ENCODE assay signal across 28 mouse cellular contexts in the genomic region with DNA sequence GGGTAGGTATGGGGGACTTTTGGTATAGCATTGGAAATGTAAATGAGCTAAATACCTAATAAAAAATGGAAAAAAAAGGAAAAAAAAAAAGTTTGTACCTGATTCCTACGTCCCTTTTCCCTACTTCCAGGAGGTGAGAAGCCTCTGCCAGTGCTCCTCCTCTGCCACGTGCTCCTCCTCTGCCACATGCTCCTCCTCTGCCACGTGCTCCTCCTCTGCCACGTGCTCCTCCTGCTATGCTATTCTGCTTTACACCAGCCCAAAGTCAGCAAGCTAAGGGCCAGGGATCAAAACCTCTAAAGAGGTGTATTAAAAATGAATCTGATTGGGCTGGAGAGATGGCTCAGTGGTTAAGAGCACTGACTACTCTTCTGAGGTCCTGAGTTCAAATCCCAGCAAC. TPM values are rescaled to one million over a fixed set of nuclear protein-coding genes. Genes with fewer than 3 reads are reported as not detected.
DNase-seq lines count a peak whose midpoint lies in the region; ATAC-seq and TF ChIP-seq lines count a peak whose summit lies in the region.
"Had no signal": no experiment of that assay in that cellular context is flagged by ENCODE, and none has a peak within 500 bp of the region (broad histone marks: within the 10 kb centered on the region; RNA-seq: fewer than 3 reads in every experiment).

No protein-coding gene starts in this region.

- no peaks in the 10 kb centered on the region for H3K36me3 ChIP-seq in heart, embryonic 12.5 days
- no peaks in the 10 kb centered on the region for H3K36me3 ChIP-seq in megakaryocyte, embryonic 14.5 days (replicated peaks; ENCODE audit: low read length)
- no peaks in the 10 kb centered on the region for H3K36me3 ChIP-seq in midbrain, embryonic 11.5 days (ENCODE audit: control insufficient read depth, insufficient read depth, low read length)
- H3K36me3 ChIP-seq in midbrain, postnatal 0 days (ENCODE audit: insufficient read depth, low read length) = no peaks in the 10 kb centered on the region
- H3K36me3 ChIP-seq: G1E had no signal

- no peak overlapping the region for H3K4me3 ChIP-seq in heart, embryonic 12.5 days
- H3K4me3 ChIP-seq in megakaryocyte, embryonic 14.5 days (replicated peaks) = peak overlapping the region; percentile 24
- H3K4me3 ChIP-seq in midbrain, embryonic 11.5 days (ENCODE audit: low read depth, low read length) = no peak overlapping the region
- no peak overlapping the region for H3K4me3 ChIP-seq in midbrain, postnatal 0 days (ENCODE audit: low read depth, low read length)

- no peak overlapping the region for H3K27ac ChIP-seq in heart, embryonic 12.5 days (ENCODE audit: poor library complexity, severe bottlenecking)
- H3K27ac ChIP-seq in midbrain, embryonic 11.5 days (ENCODE audit: low read depth, low read length) = no peak overlapping the region
- no peak overlapping the region for H3K27ac ChIP-seq in midbrain, postnatal 0 days (ENCODE audit: low read depth, low read length)

- no peak for TF ChIP-seq CTCF in midbrain, postnatal 0 days (IDR thresholded peaks at IDR 0.05)

- 74% methylated on average over 4 of the region's 4 CpGs for WGBS in heart, embryonic 12.5 days
- 78% methylated on average over 4 of the region's 4 CpGs for WGBS in midbrain, embryonic 11.5 days
- 73% methylated on average over 4 of the region's 4 CpGs for WGBS in midbrain, postnatal 0 days

- no peaks in the 10 kb centered on the region for H3K27me3 ChIP-seq in heart, embryonic 12.5 days (replicated peaks)
- H3K27me3 ChIP-seq in megakaryocyte, embryonic 14.5 days (replicated peaks) = no peaks in the 10 kb centered on the region
- H3K27me3 ChIP-seq in midbrain, embryonic 11.5 days (ENCODE audit: control insufficient read depth, insufficient read depth, low read length) = no peaks in the 10 kb centered on the region
- H3K27me3 ChIP-seq in midbrain, postnatal 0 days (ENCODE audit: insufficient read depth, low read length) = no peaks in the 10 kb centered on the region
- H3K27me3 ChIP-seq: CH12.LX, Patski had no signal

- no peaks in the 10 kb centered on the region for H3K9me3 ChIP-seq in heart, embryonic 12.5 days (replicated peaks)
- no peaks in the 10 kb centered on the region for H3K9me3 ChIP-seq in megakaryocyte, embryonic 14.5 days
- H3K9me3 ChIP-seq in midbrain, embryonic 11.5 days (ENCODE audit: control insufficient read depth, low read length) = no peaks in the 10 kb centered on the region
- no peaks in the 10 kb centered on the region for H3K9me3 ChIP-seq in midbrain, postnatal 0 days (ENCODE audit: low read length)
- H3K9me3 ChIP-seq: G1E had no signal

- peak; percentile 68 for DNase-seq in heart, adult 11 months
- DNase-seq in midbrain, embryonic 11.5 days (ENCODE audit: low spot score, missing footprints) = peak; percentile 51
- DNase-seq in midbrain, postnatal 0 days (ENCODE audit: low spot score) = no peak
- DNase-seq in ES-CJ7 (ENCODE audit: low read depth, low spot score) = peak; percentile 28
- DNase-seq in lung, postnatal 10 days = no peak
- DNase-seq: adrenal gland, adult 2 months; adrenal gland, adult 8-10 months; adrenal gland, postnatal 10 days; adrenal gland, postnatal 14 days; adrenal gland, postnatal 25 days; adrenal gland, postnatal 36 days; B cell, adult 2 months; cerebellum, adult 11 months; cerebellum, adult 11-12 months; cerebellum, adult 18-20 months had no signal

- H3K4me1 ChIP-seq in heart, embryonic 12.5 days (replicated peaks) = peaks cover under 1% of the 10 kb centered on the region
- peaks cover 13% of the 10 kb centered on the region for H3K4me1 ChIP-seq in megakaryocyte, embryonic 14.5 days
- peaks cover 3% of the 10 kb centered on the region for H3K4me1 ChIP-seq in midbrain, embryonic 11.5 days (ENCODE audit: control insufficient read depth, insufficient read depth, low read length)
- H3K4me1 ChIP-seq in midbrain, postnatal 0 days (ENCODE audit: insufficient read depth, low read length) = no peaks in the 10 kb centered on the region

- no peak overlapping the region for H3K9ac ChIP-seq in heart, embryonic 12.5 days
- H3K9ac ChIP-seq in midbrain, embryonic 11.5 days (ENCODE audit: low read length) = no peak overlapping the region
- no peak overlapping the region for H3K9ac ChIP-seq in midbrain, postnatal 0 days (replicated peaks; ENCODE audit: low read length, poor library complexity, severe bottlenecking)

- H3K4me2 ChIP-seq in heart, embryonic 12.5 days = no peak overlapping the region
- no peak overlapping the region for H3K4me2 ChIP-seq in midbrain, embryonic 11.5 days
- H3K4me2 ChIP-seq in midbrain, postnatal 0 days (ENCODE audit: low read depth, low read length, poor library complexity, severe bottlenecking) = no peak overlapping the region

- no peak for ATAC-seq in heart, embryonic 12.5 days (ENCODE audit: insufficient number of reproducible peaks, low FRiP score)
- ATAC-seq in megakaryocyte, adult 5-6 weeks (ENCODE audit: poor library complexity, severe bottlenecking) = no peak
- ATAC-seq in midbrain, embryonic 11.5 days (ENCODE audit: low FRiP score) = no peak
- no peak for ATAC-seq in midbrain, postnatal 0 days (ENCODE audit: low FRiP score)
- ATAC-seq: activated CD4-positive, CD25-positive, alpha-beta regulatory T cell, adult 4 months; CD4-positive, CD25-positive, alpha-beta regulatory T cell, adult 4 months; Patski had no signal

RNA-seq across cellular contexts. Expression of a gene that starts 4.0 kb away (rescaled TPM):
- polyA plus RNA-seq in heart, embryonic 12.5 days (2016; fragmentation: Nextera tagmentation; extraction: Ambion mirVana) = 14.2 and 14.9 TPM in 2 replicates
- polyA plus RNA-seq in megakaryocyte, embryonic 14.5 days (2012; ENCODE audit: insufficient read depth, low replicate concordance) = 1.2 and 5.3 TPM in 2 replicates
- total RNA-seq in megakaryocyte, adult 5-6 weeks (2015) = 15.8 and 20.6 TPM in 2 replicates
- total RNA-seq in megakaryocyte, adult 5-6 weeks (2017) = 36.2 and 41.9 TPM in 2 replicates
- polyA plus RNA-seq in midbrain, embryonic 11.5 days (2014; fragmentation: Nextera tagmentation; extraction: Ambion mirVana) = 17.3 and 17.5 TPM in 2 replicates
- 31.3 and 37.5 TPM in 2 replicates for total RNA-seq in midbrain, postnatal 0 days (2014; rRNA removed)
- 17.5 and 17.9 TPM in 2 replicates for polyA plus RNA-seq in midbrain, postnatal 0 days (2015; fragmentation: Nextera tagmentation; extraction: Ambion mirVana)

RNA-seq across cellular contexts. Expression of a gene that starts 5.6 kb away (rescaled TPM):
- not detected in 2 replicates for polyA plus RNA-seq in heart, embryonic 12.5 days (2016; fragmentation: Nextera tagmentation; extraction: Ambion mirVana)
- polyA plus RNA-seq in megakaryocyte, embryonic 14.5 days (2012; ENCODE audit: insufficient read depth, low replicate concordance) = not detected in 2 replicates
- not detected in 2 replicates for total RNA-seq in megakaryocyte, adult 5-6 weeks (2015)
- not detected in 2 replicates for total RNA-seq in megakaryocyte, adult 5-6 weeks (2017)
- not detected in 2 replicates for polyA plus RNA-seq in midbrain, embryonic 11.5 days (2014; fragmentation: Nextera tagmentation; extraction: Ambion mirVana)
- total RNA-seq in midbrain, postnatal 0 days (2014; rRNA removed) = not detected in 2 replicates
- 0.25 and 0.82 TPM in 2 replicates for polyA plus RNA-seq in midbrain, postnatal 0 days (2015; fragmentation: Nextera tagmentation; extraction: Ambion mirVana)
- total RNA-seq: adrenal gland, adult 18-20 months; adrenal gland, adult 2 months; adrenal gland, adult 8-10 months; adrenal gland, postnatal 10 days; adrenal gland, postnatal 14 days; adrenal gland, postnatal 25 days; adrenal gland, postnatal 36 days; adrenal gland, postnatal 4 days; CH12.LX; G1E; MEL had no signal
- polyA plus RNA-seq: activated CD4-positive, CD25-positive, alpha-beta regulatory T cell, adult 4 months; adrenal gland, adult 2 months; brain, embryonic 14.5 days; C2C12; CD4-positive, CD25-positive, alpha-beta regulatory T cell, adult 4 months; G1E; Patski had no signal

RNA-seq across cellular contexts. Expression of a gene that starts 27.2 kb away (rescaled TPM):
- polyA plus RNA-seq in heart, embryonic 12.5 days (2016; fragmentation: Nextera tagmentation; extraction: Ambion mirVana) = 0.06 TPM in 2 replicates
- polyA plus RNA-seq in megakaryocyte, embryonic 14.5 days (2012; ENCODE audit: insufficient read depth, low replicate concordance) = not detected in 2 replicates
- not detected in 2 replicates for total RNA-seq in megakaryocyte, adult 5-6 weeks (2015)
- total RNA-seq in megakaryocyte, adult 5-6 weeks (2017) = 0.04 TPM in 1 of 2 replicates, not detected in the other
- polyA plus RNA-seq in midbrain, embryonic 11.5 days (2014; fragmentation: Nextera tagmentation; extraction: Ambion mirVana) = 0.12 TPM in 1 of 2 replicates, not detected in the other
- 1.1 and 1.5 TPM in 2 replicates for total RNA-seq in midbrain, postnatal 0 days (2014; rRNA removed)
- polyA plus RNA-seq in midbrain, postnatal 0 days (2015; fragmentation: Nextera tagmentation; extraction: Ambion mirVana) = 0.94 and 0.96 TPM in 2 replicates
- total RNA-seq: MEL had no signal
- polyA plus RNA-seq: adrenal gland, adult 2 months; C2C12 had no signal

RNA-seq across cellular contexts. Expression of a gene that starts 40.5 kb away (rescaled TPM):
- 6.8 and 7.2 TPM in 2 replicates for polyA plus RNA-seq in heart, embryonic 12.5 days (2016; fragmentation: Nextera tagmentation; extraction: Ambion mirVana)
- not detected in 2 replicates for polyA plus RNA-seq in megakaryocyte, embryonic 14.5 days (2012; ENCODE audit: insufficient read depth, low replicate concordance)
- not detected in 2 replicates for total RNA-seq in megakaryocyte, adult 5-6 weeks (2015)
- 0.07 TPM in 1 of 2 replicates, not detected in the other for total RNA-seq in megakaryocyte, adult 5-6 weeks (2017)
- 10.9 and 11.1 TPM in 2 replicates for polyA plus RNA-seq in midbrain, embryonic 11.5 days (2014; fragmentation: Nextera tagmentation; extraction: Ambion mirVana)
- total RNA-seq in midbrain, postnatal 0 days (2014; rRNA removed) = 17.0 and 20.4 TPM in 2 replicates
- 22.2 and 26.7 TPM in 2 replicates for polyA plus RNA-seq in midbrain, postnatal 0 days (2015; fragmentation: Nextera tagmentation; extraction: Ambion mirVana)
- total RNA-seq: MEL had no signal
- polyA plus RNA-seq: activated CD4-positive, CD25-positive, alpha-beta regulatory T cell, adult 4 months; G1E had no signal

Comparison
In these comparisons a context has a peak if more than half of its experiments do, and no peak if none do; other contexts are left out.
1. DNase-seq: peak in heart, adult 11 months (single experiment), midbrain, embryonic 11.5 days (single experiment) and ES-CJ7 (single experiment); none in midbrain, postnatal 0 days (single experiment) and lung, postnatal 10 days (single experiment).